Mouse (Mus musculus) testis, postnatal 14 days (tissue): ENCODE measurements at regions not wholly inside any gene's neighbourhood (a gene's known extent, or its start where the extent isn't known, plus 50 kb on each side); places are given as distances from the start of the nearest gene placed in this dataset.
A peak's percentile ranks its signal among the peaks of the same experiment; 100 is the strongest.

Experiments
- DNase-seq: peaks from one replicate; pipeline ENCODE4 v3.0.0; 2021; ENCODE audit warnings: low spot score

DNA sequence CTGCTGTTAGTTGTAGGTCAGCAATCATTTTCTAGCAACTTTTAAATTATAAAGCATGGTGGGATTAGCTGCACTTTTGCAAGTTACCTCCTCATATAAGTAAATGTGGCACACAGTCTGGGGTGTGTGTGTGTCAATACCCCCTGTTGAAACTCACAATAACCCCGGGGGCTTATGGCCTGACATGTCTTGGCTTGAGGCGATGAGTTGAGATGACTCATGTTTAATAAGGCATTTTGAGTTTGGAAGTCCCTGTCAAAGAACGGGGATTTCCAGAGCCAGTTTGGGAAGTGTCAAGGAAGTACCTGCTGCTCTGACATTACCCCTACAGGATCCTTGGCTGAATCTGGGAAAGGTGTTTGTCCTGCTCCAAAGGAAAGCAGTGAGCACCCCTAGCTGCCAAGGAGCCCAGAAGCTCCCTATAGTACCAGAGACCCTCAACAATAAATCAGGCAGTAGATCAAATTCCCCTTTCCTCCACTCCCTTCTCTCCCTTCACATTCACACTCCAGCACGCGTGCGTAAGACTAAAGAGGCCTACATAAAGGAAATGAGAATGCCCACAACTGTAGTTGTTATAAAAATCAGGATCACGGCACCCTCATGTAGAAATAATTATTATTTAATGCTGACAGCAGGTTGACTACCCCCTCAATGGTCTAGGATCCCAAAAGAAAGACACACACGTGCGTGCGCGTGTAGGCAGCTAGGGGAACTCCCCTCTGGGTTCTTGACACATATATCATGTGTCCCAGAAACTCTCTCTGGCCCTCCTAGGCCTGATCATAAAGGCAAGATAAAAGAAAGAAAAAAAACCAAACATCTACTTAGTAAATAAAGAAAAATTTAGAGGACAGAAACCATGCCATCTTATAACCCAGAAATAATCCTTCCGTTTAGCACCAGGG lies 216.3 kb upstream of the Cdh5 start:
- no peak for DNase-seq

GRCm38 (mm10) chr8:103894589-103894988 lies 206.8 kb upstream of the Cdh5 start:
- DNase-seq, result no peak

GRCm38 (mm10) chr8:103895132-103895531 lies 206.3 kb upstream of the Cdh5 start:
- no peak for DNase-seq

DNA sequence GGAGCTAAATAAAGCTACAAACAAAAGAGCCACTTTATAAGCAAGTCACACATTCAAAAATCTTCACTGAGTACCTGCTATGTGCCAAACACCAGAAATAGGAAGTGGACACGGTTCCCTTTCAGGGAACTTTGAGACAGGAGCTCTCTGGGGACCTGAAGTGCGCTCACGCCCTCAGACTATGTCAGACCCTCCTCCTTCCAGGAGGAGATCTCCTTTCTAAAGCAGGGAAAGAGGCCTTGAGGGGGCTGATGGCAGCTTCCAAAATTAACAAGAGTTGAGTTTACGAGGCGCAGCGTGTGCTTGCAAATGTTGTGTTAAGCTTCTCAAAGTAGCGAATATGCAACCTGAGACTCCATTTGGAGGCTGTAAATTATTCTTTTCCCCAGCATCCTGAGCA lies 204.0 kb upstream of the Cdh5 start:
- DNase-seq, result no peak

DNA sequence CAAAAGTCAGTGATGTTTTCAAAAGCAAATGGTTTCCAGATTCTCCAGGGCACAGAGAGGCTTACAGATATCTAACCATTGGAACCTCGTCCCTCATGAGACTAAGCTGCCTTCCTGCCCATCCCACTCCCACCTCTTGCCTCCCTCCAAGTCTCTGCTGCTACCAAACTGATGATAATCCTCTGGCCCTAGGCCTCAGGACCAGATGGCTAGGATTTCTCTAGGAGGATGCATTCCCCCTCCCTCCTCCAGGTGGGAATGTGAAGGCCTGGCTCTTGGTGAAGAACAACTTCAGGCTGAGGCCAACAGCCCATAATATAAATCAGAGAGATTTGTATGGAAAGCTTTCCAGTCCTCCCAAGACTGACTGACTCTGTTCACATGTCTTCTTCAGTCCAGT lies 198.9 kb upstream of the Cdh5 start:
- DNase-seq, result no peak

GRCm38 (mm10) chr8:103903635-103904034 lies 197.8 kb upstream of the Cdh5 start:
- no peak for DNase-seq

GRCm38 (mm10) chr8:103907662-103908061 lies 193.8 kb upstream of the Cdh5 start:
- no peak for DNase-seq

DNA sequence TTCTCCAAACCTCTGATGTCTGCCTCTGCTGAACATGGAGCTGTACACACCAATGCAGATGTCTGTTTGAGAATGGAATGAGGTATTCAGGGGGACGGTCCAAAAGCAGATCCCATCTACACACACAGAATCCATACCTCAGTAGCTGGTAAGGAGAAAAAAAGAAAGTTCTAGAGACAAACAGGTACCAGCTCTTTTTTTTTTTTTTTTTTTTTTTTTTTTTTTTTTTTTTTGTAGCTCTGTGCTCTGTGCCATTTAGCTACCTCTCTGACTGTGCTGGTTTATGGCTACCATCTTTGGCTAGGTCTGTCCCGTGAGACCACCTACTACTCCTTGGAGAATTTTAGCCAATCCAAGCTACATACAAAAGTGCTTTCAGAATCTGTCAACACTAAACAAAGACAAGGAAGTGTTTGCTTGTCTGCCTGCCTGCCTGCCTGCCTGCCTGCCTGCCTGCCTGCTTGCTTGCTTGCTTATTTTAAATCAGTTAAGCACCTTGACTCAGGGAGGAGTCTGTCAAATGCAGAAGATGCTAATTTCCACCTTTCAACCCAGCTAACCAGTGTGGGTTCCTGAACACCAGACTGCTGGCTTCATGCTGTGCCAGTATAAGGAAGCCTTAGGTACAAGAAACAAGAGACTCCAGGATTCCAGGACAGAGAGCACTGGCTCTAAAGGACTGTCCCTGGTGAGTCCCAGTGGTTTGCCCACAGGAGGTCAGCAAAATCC lies 190.0 kb upstream of the Cdh5 start:
- no peak for DNase-seq

DNA sequence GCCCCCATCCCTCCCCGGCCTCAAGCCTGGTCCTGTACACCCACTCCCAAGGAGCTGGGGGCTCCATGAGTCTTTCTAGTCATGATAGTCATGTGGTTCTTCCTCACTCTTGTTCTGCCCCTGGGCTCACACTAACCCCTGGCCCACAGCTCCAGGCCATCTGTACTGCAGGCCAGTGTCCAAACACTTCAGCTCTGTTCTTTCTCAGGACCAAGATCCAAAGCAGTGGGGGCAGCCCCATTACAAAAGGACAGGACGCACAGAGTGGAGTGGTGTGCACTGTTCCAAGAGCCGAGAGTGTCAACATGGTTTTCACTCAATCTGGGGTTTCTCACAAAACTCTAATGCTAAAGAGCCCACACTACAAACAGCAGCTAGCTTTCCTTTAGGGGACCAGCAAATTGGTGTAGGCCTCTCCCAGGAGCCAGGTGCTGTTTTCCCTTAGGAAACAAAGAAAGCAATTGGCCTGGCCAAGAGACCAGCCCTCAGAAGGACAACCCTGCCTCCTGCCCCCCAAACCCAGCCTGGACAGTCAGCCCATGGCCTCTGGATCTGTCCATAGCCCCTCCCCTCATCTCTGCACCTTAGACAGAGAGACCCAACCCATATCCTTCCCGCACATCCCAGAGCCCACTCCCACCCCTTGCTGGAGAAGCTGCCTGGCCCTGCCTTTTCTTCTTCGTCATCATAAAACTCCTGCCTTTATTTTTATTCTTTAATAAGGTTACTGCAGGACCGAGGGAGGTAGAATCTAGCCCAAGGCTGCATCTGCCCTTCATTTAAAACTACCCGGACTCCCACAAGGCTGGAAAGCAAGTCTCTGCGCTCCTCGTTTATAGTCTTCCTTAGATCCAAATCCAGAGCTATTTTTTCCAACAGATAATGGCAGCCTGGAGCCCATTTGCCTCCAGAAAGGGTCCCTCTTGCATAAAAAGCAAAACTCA lies 188.2 kb upstream of the Cdh5 start:
- DNase-seq, result peak; percentile 25

- DNase-seq, result peak; percentile 10
Measured at GRCm38 (mm10) chr8:103913927-103914640, 187.3 kb upstream of the Cdh5 start.

DNA sequence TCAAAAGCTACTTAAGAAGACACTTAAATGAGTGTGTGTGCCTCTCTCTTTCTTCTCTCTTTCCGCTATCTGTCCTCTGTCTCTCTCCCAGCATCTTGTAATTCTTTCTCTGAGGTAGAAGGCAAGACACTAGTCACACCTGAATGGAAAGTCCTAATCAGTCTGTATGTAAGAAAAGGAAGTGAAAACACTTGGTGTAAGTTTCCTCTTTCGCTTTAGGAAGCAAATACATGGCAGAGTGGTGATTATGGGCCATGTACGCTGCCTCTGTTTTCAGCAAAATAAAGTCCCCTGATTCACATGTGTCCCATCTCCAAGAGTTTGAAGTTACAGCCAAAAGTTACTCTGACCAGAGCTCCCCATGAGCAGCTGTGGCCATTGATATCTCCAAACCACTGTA lies 182.1 kb upstream of the Cdh5 start:
- DNase-seq, result no peak

GRCm38 (mm10) chr8:103921621-103922020 lies 179.8 kb upstream of the Cdh5 start:
- DNase-seq, result no peak

GRCm38 (mm10) chr8:103922746-103923145 lies 178.7 kb upstream of the Cdh5 start:
- no peak for DNase-seq

GRCm38 (mm10) chr8:103932681-103933080 lies 168.7 kb upstream of the Cdh5 start:
- DNase-seq, result no peak

GRCm38 (mm10) chr8:103936491-103936890 lies 164.9 kb upstream of the Cdh5 start:
- DNase-seq, result no peak

- no peak for DNase-seq
Measured at GRCm38 (mm10) chr8:103938283-103939230, 162.9 kb upstream of the Cdh5 start.

GRCm38 (mm10) chr8:103940958-103941532 lies 160.4 kb upstream of the Cdh5 start:
- DNase-seq, result no peak

DNA sequence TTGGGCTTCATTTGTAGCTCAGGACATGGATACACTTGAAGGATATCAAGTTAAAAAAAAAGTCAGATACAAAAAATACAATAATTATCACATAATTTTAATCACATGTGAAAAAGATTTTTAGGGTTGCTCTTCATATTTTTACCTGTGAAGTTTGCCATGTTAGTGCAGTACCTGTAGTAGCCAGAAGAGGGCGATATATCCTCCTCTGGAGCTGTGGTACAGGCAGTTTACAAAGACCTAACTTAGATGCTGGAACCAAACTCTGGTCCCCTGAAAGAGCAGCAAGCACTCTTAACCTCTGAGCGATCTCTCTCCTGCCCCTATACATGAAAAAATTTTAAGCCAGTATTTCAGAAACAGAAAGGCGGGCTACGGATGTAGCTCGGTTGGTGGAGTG lies 153.0 kb upstream of the Cdh5 start:
- peak; percentile 6 for DNase-seq

DNA sequence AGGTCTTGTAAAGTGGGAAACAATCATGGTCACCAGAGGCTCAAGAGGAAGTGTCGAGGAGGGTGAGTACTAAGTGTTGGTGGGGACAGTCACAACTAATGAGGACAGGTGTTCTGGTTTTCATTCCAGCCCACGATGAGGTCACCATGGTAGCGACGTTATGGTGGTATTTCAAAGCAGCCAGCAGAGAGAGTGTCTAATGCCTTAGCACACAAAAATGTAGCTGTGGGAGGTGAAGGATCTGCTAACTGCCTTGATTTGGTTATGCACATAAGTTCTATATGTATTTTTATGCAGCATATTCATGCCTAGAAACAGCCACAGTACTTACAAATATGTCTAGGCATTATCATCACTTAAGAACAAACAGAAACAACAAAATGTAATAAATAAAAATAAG lies 151.0 kb upstream of the Cdh5 start:
- no peak for DNase-seq

DNA sequence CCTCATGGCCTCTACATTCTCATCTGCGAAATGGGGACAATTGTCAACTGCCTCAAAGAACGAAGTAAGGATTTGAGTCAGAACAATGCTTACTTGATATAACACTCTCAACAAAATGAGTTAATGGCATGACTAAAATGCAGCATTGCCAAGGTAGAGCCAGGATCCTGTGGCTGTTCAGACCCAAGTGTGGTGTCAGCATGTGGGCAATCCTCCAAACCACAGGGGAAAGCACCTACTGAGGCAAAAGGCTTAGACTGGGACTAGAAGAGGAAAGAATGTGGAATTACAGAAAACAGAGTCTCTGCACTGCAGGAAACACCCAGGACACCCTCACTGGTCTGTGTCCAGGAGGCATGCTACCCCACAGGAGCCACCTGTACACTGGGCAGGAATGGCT lies 147.8 kb upstream of the Cdh5 start:
- DNase-seq, result no peak
